Mouse (Mus musculus): ENCODE measurements at regions not wholly inside any gene's neighbourhood (a gene's known extent, or its start where the extent isn't known, plus 50 kb on each side); places are given as distances from the start of the nearest gene placed in this dataset.

DNA sequence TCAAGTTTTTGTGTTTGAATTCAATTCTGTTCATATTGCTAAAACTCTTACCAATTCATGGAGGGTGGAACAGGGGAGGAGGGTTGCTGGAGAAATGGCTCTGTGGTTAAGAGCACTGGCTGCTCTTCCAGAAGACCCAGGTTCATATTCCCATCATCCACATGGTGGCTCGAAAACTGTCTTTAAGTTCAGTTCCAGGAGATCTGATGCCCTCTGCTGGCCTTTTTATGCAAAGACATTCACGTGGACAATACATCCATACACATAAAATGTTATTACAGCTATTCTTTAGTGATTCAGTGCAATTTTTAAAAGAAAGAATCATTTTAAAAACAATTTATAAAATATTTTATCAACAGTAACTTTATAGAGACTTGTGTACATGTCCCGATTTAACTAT, 70.4 kb upstream of the Lpar1 start:
- peak; percentile 10 for DNase-seq (ENCODE audit: low read depth, low spot score)
- Histone ChIP-seq H3K36me3 (ENCODE audit: control insufficient read depth, insufficient read depth, low read length, poor library complexity, severe bottlenecking) (no peaks in the 10 kb centered on the region), H3K27me3 (ENCODE audit: control insufficient read depth, insufficient read depth, low read length, poor library complexity, severe bottlenecking) (no peaks in the 10 kb centered on the region)

DNA sequence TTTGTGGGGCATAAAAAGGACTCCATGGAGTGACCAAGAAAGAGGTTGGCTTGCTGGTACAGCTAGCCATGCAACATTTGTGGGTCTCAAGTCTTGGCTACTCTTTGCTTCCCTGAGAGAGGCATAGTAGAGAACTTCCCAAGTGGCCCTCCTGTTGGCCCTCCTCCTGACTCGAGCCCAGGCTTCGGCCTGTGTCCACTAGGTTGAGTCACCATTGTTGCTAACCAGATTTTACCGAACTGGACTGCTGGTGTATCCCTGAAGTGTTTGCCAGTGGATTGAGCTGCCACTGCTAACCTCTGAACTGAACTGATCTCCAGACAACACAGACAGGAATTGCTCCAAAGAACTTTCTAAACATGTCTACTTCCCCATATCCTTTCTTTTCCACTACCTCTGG, 66.9 kb upstream of the Lpar1 start:
- DNase-seq (ENCODE audit: low read depth, low spot score): no peak
- Histone ChIP-seq H3K36me3 (ENCODE audit: control insufficient read depth, insufficient read depth, low read length, poor library complexity, severe bottlenecking) (no peaks in the 10 kb centered on the region), H3K27me3 (ENCODE audit: control insufficient read depth, insufficient read depth, low read length, poor library complexity, severe bottlenecking) (no peaks in the 10 kb centered on the region)

DNA sequence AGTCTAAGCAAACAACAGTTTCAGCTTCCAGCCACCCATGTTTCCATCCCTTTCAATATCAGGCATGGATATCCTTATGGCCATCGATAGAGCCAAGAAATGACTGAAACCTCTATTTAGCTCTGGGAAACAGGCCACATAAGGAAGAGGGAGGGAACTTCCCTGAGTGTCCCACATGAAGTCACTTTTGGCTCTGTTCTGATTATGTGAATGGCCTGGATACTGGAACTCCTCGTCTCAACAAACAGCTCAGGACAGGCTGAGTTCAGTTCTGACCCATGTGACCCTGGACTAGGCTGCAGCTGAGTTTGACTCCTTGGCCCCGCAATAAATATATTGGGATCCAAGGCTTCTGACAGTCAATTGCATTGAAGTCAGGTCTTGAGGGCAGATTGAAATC, 63.6 kb upstream of the Lpar1 start:
- H3K27me3 ChIP-seq (ENCODE audit: control insufficient read depth, insufficient read depth, low read length, poor library complexity, severe bottlenecking): no peaks in the 10 kb centered on the region
- H3K36me3 ChIP-seq (ENCODE audit: control insufficient read depth, insufficient read depth, low read length, poor library complexity, severe bottlenecking): no peaks in the 10 kb centered on the region
- DNase-seq (ENCODE audit: low read depth, low spot score): no peak

DNA sequence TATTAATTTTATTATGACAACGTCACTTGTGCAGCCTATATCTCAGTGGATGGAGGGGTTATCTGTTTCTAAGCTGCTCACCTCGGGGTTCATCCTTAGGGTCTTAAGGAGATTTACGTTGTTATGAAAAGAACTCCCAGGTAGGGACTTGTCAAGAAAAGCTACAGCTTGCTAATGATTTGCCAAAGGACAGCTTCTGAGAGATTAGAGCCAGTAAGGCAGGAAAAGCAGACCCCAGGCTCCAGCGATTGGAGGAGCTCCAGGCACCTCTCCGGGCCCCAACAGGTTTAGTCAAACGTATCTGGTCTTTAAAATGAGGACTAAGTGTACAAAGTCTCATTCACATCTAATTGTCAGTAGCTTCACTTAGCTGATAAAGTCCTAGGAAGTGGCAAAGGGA, 59.8 kb upstream of the Lpar1 start:
- H3K27me3 ChIP-seq (ENCODE audit: control insufficient read depth, insufficient read depth, low read length, poor library complexity, severe bottlenecking): no peaks in the 10 kb centered on the region
- DNase-seq (ENCODE audit: low read depth, low spot score): no peak

DNA sequence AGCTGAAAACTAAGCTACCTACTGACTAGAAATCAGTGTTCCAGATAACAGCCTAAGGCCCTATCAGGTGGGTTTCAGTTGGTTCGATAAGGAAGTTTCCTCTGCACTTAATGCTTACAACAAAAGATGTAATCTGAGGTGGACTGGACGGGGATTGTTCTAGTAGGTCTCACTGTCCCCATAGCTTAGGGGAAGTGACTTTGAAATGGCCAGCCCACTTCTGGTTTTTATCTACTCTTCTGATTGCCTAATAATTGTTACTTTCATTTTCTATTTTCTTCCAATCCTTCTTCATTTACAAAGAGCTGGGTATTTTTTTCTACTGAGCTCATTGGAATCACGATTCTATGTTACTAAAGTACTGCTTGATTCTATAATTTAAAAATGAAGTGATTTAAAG, 59.3 kb upstream of the Lpar1 start:
- Histone ChIP-seq H3K36me3 (ENCODE audit: control insufficient read depth, insufficient read depth, low read length, poor library complexity, severe bottlenecking) (no peaks in the 10 kb centered on the region), H3K27me3 (ENCODE audit: control insufficient read depth, insufficient read depth, low read length, poor library complexity, severe bottlenecking) (no peaks in the 10 kb centered on the region)
- no peak for DNase-seq (ENCODE audit: low read depth, low spot score)

More for the DNA sequence above, 59.8 kb upstream of the Lpar1 start:
- no peaks in the 10 kb centered on the region for H3K36me3 ChIP-seq (ENCODE audit: control insufficient read depth, insufficient read depth, low read length, poor library complexity, severe bottlenecking)

DNA sequence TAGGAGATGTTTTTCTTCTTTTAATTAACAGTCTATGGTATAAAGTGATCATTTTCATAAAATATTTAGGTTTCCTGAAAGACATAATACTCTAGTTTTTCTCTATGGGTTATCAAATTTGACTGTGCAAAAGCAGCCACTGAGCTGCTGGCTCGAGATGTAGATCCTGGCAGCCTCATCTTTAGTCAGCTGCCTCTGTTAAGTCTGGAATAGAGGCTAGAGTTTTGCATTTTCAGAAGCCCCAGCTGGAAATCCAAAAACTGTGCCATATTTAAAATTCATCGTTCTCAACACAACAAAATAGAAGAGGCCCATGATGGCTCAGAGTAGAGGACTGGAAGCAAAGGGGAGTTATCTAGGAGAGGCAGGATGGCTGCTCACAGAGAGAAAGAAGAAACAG, 53.8 kb upstream of the Lpar1 start:
- no peaks in the 10 kb centered on the region for H3K36me3 ChIP-seq (ENCODE audit: control insufficient read depth, insufficient read depth, low read length, poor library complexity, severe bottlenecking)
- DNase-seq (ENCODE audit: low read depth, low spot score): no peak
- no peaks in the 10 kb centered on the region for H3K27me3 ChIP-seq (ENCODE audit: control insufficient read depth, insufficient read depth, low read length, poor library complexity, severe bottlenecking)

DNA sequence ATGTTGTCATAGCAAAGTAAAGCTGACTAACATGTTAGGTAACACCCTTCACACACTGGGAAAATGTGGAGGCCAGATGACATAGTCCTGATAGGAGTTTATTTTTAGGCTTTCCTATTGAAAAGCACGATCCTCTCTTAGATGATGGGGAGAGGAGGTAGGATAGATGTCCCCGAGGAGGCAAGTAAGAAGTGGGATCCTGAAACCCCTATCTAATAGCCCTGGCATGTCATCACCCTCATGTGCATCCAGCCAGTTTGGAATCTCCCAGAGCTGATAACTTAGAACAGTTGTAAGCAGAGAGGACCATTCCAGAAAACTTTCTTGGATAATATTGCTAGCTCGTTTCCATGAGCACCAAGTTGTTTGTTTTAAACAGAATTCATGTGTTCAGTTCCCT, 52.2 kb upstream of the Lpar1 start:
- Histone ChIP-seq H3K36me3 (ENCODE audit: control insufficient read depth, insufficient read depth, low read length, poor library complexity, severe bottlenecking) (no peaks in the 10 kb centered on the region), H3K27me3 (ENCODE audit: control insufficient read depth, insufficient read depth, low read length, poor library complexity, severe bottlenecking) (no peaks in the 10 kb centered on the region)
- DNase-seq (ENCODE audit: low read depth, low spot score): no peak

Measured in splenic B cell, adult 2 months (primary cell).